Mouse (Mus musculus) liver, embryonic 14.5 days (tissue): ENCODE results near the gene Llgl1. TPM values are rescaled to one million over a fixed set of nuclear protein-coding genes. Genes with fewer than 3 reads are reported as not detected.
A peak's percentile ranks its signal among the peaks of the same experiment; 100 is the strongest.

Source experiments
- ATAC-seq: fragments of 200-750 bp; cut with Nextera tagmentation; 2 replicates; pipeline ENCODE4 v1.8.0; 2017; ENCODE audit warnings: moderate number of reproducible peaks, mild to moderate bottlenecking, moderate library complexity; ENCODE audit not compliant: insufficient read depth
- DNase-seq, 3 experiments: peaks; one replicate each; pipeline ENCODE4 v3.0.0-alpha.2; 2012 to 2013; ENCODE audit warnings: low read depth in 3 of 3, low spot score in 3 of 3
- H3K27ac ChIP-seq: fragments of 300-500 bp; sonication (generic); 2 replicates; pipeline ENCODE4 v1.5.1; 2014; ENCODE audit warnings: moderate library complexity, mild to moderate bottlenecking, control low read depth, inconsistent platforms
- H3K27me3 ChIP-seq: fragments of 300-500 bp; sonication (generic); 2 replicates; pipeline ENCODE4 v1.6.1; 2014; ENCODE audit warnings: mild to moderate bottlenecking, low read length, moderate library complexity; ENCODE audit not compliant: control insufficient read depth, insufficient read depth
- H3K36me3 ChIP-seq: fragments of 300-500 bp; sonication (generic); replicated peaks from 2 replicates; pipeline ENCODE4 v1.6.1; 2014; ENCODE audit warnings: low read depth; ENCODE audit not compliant: control insufficient read depth, insufficient read depth
- H3K4me1 ChIP-seq, 2 experiments: fragments of 200-500 bp in 1 of 2; fragments of 300-500 bp in 1 of 2; sonication (generic) in 1 of 2; replicated peaks; 2 replicates each; pipeline ENCODE4 v1.6.1; 2012 to 2014; ENCODE audit warnings: antibody characterized with exemption in 1 of 2, inconsistent platforms in 1 of 2, low read length in 1 of 2; ENCODE audit not compliant: control insufficient read depth in 2 of 2, insufficient read depth in 2 of 2
- H3K4me2 ChIP-seq: fragments of 300-500 bp; sonication (generic); 2 replicates; pipeline ENCODE4 v1.6.1; 2014; ENCODE audit warnings: low read depth, mild to moderate bottlenecking, control low read depth, moderate library complexity
- H3K4me3 ChIP-seq, 2 experiments: fragments of 200-500 bp in 1 of 2; fragments of 300-500 bp in 1 of 2; sonication (generic) in 1 of 2; 2 replicates each; pipeline ENCODE4 v1.5.1; 2012 to 2014; ENCODE audit warnings: low read depth in 2 of 2, low read length in 2 of 2, mild to moderate bottlenecking in 2 of 2, control low read depth in 1 of 2, inconsistent platforms in 1 of 2, moderate library complexity in 1 of 2; ENCODE audit not compliant: insufficient read depth in 1 of 2
- H3K9ac ChIP-seq: fragments of 300-500 bp; sonication (generic); replicated peaks from 2 replicates; pipeline ENCODE4 v1.6.1; 2014; ENCODE audit warnings: mild to moderate bottlenecking, control low read depth, moderate library complexity
- H3K9me3 ChIP-seq: fragments of 300-500 bp; sonication (generic); 2 replicates; pipeline ENCODE4 v1.6.1; 2016; ENCODE audit warnings: low read length, mixed read lengths; ENCODE audit not compliant: control insufficient read depth
- CTCF ChIP-seq: IDR thresholded peaks from 2 replicates; pipeline ENCODE4 v1.5.1; 2016; ENCODE audit warnings: antibody characterized with exemption, low read depth, control low read depth
- EP300 ChIP-seq: IDR thresholded peaks from 2 replicates; pipeline ENCODE4 v1.6.1; 2016; ENCODE audit warnings: antibody characterized with exemption, low read depth
- WGBS: fragments of 180-500 bp; shearing (Covaris S2); extraction: QIAGEN DNeasy Blood & Tissue Kit; methylation state at CpG from one replicate; pipeline ENCODE4 v1.1.7; 2014; ENCODE audit not compliant: insufficient replicate concordance; 5-methylcytosine and 5-hydroxymethylcytosine counted together
- polyA plus RNA-seq, 2 experiments: library from polyadenylated mRNA; depleted of rRNA in 1 of 2; stranded (reverse) in 1 of 2; unstranded in 1 of 2; fragments of >200 nt; fragmentation: Nextera tagmentation in 1 of 2; extraction: Ambion mirVana in 1 of 2; gene quantifications; 2 replicates each; pipeline versions ENCODE4 v1.2.1 to v1.2.3; 2012 to 2014

The Llgl1 gene
- polyA plus RNA-seq, 2 experiments, result 8.5 to 12.4 TPM

GRCm38 (mm10) chr11:60700320-60701185 lies 1.0 kb downstream of the Llgl1 start:
- ATAC-seq (no peak), DNase-seq (peak in 1 of 3 experiments; percentile 11)
- TF ChIP-seq EP300 (no peak), CTCF (no peak)
- Histone ChIP-seq H3K4me2 (peak overlapping the region; percentile 94), H3K9me3 (no peaks in the 10 kb centered on the region), H3K27ac (peak overlapping the region; percentile 57), H3K27me3 (no peaks in the 10 kb centered on the region), H3K4me3 (peak overlapping the region; percentile 79 to 93), H3K36me3 (no peaks in the 10 kb centered on the region), H3K9ac (peak overlapping the region; percentile 95), H3K4me1 (peaks cover 8 to 14% of the 10 kb centered on the region in 2 experiments)
- 25% methylated on average over 12 of the region's 12 CpGs for WGBS

GRCm38 (mm10) chr11:60701611-60702010 lies 2.1 kb downstream of the Llgl1 start:
- Histone ChIP-seq H3K4me3 (no peak overlapping the region), H3K27me3 (no peaks in the 10 kb centered on the region), H3K36me3 (peaks cover 4% of the 10 kb centered on the region; the same call in 1 of the 2 replicates), H3K9me3 (no peaks in the 10 kb centered on the region), H3K4me2 (no peak overlapping the region), H3K9ac (no peak overlapping the region), H3K27ac (no peak overlapping the region), H3K4me1 (peaks cover 8 to 14% of the 10 kb centered on the region in 2 experiments)
- TF ChIP-seq CTCF (no peak), EP300 (no peak)
- ATAC-seq (no peak), DNase-seq (no peak)
- WGBS, result 54% methylated on average over 4 of the region's 4 CpGs

GRCm38 (mm10) chr11:60703131-60703530 lies 3.6 kb downstream of the Llgl1 start:
- 28% methylated on average over 4 of the region's 4 CpGs for WGBS

GRCm38 (mm10) chr11:60704023-60704880 lies 4.7 kb downstream of the Llgl1 start:
- Histone ChIP-seq H3K4me3 (no peak overlapping the region), H3K9ac (no peak overlapping the region), H3K36me3 (peaks cover 7% of the 10 kb centered on the region; the same call in 1 of the 2 replicates), H3K27ac (no peak overlapping the region), H3K9me3 (no peaks in the 10 kb centered on the region), H3K27me3 (no peaks in the 10 kb centered on the region), H3K4me1 (peaks cover 8 to 9% of the 10 kb centered on the region in 2 experiments), H3K4me2 (no peak overlapping the region)
- ATAC-seq (no peak), DNase-seq (no peak)
- 88% methylated on average over 19 of the region's 19 CpGs for WGBS
- TF ChIP-seq EP300 (no peak), CTCF (no peak)

More at GRCm38 (mm10) chr11:60703131-60703530, 3.6 kb downstream of the Llgl1 start:
- peaks cover 4% of the 10 kb centered on the region; the same call in 1 of the 2 replicates for H3K36me3 ChIP-seq
- DNase-seq (peak in 1 of 3 experiments; percentile 44), ATAC-seq (no peak)
- H3K27me3 ChIP-seq, result no peaks in the 10 kb centered on the region
- no peak overlapping the region for H3K4me2 ChIP-seq
- no peaks in the 10 kb centered on the region for H3K9me3 ChIP-seq
- no peak overlapping the region for H3K4me3 ChIP-seq
- H3K9ac ChIP-seq, result no peak overlapping the region
- H3K4me1 ChIP-seq, result peaks cover 8 to 14% of the 10 kb centered on the region in 2 experiments
- TF ChIP-seq CTCF (peak; percentile 89), EP300 (no peak)
- no peak overlapping the region for H3K27ac ChIP-seq

GRCm38 (mm10) chr11:60705255-60705654 lies 5.7 kb downstream of the Llgl1 start:
- H3K27me3 ChIP-seq, result no peaks in the 10 kb centered on the region
- WGBS, result 76% methylated on average over 3 of the region's 3 CpGs
- peaks cover 8% of the 10 kb centered on the region in 2 experiments for H3K4me1 ChIP-seq
- H3K9me3 ChIP-seq, result no peaks in the 10 kb centered on the region
- H3K9ac ChIP-seq, result no peak overlapping the region
- H3K27ac ChIP-seq, result no peak overlapping the region
- DNase-seq (no peak), ATAC-seq (no peak)
- peaks cover 13% of the 10 kb centered on the region; the same call in 1 of the 2 replicates for H3K36me3 ChIP-seq
- no peak for TF ChIP-seq CTCF
- no peak for TF ChIP-seq EP300
- H3K4me3 ChIP-seq, result no peak overlapping the region
- no peak overlapping the region for H3K4me2 ChIP-seq
